Comparison of ENCODE assay signal across 8 mouse cellular contexts in the genomic region with DNA sequence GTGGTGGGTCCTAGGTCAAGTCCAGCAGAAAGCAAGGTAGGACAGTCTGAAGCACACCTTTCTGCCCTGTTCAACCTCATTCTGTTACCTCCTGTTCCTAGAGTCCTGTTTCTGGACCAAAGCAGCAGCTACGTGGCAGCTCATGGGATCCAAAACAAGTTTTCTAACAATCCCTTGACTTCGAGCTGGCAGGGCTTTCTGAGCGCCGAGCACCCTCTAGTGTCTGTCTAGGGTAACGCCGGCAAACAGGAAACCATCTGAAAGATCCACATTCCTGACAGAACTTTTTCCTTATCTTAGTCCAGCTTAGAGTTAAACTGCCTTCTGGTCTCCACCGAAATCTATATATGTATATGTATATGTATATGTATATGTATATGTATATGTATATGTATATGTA. TPM values are rescaled to one million over a fixed set of nuclear protein-coding genes. Genes with fewer than 3 reads are reported as not detected.
DNase-seq lines count a peak whose midpoint lies in the region; ATAC-seq lines count a peak whose summit lies in the region.

No protein-coding gene starts in this region.

- H3K36me3 ChIP-seq in hindbrain, embryonic 10.5 days = no peaks in the 10 kb centered on the region
- no peaks in the 10 kb centered on the region for H3K36me3 ChIP-seq in hindbrain, embryonic 13.5 days
- H3K36me3 ChIP-seq in kidney, embryonic 15.5 days = no peaks in the 10 kb centered on the region

- WGBS in hindbrain, embryonic 10.5 days = 4% methylated on average over 7 of the region's 7 CpGs
- WGBS in hindbrain, embryonic 13.5 days = 5% methylated on average over 7 of the region's 7 CpGs
- under 1% methylated on average over 7 of the region's 7 CpGs for WGBS in kidney, embryonic 15.5 days

- H3K27ac ChIP-seq in hindbrain, embryonic 10.5 days = no peak overlapping the region
- H3K27ac ChIP-seq in hindbrain, embryonic 13.5 days = no peak overlapping the region
- H3K27ac ChIP-seq in kidney, embryonic 15.5 days = no peak overlapping the region

- no peak overlapping the region for H3K9ac ChIP-seq in hindbrain, embryonic 13.5 days
- no peak overlapping the region for H3K9ac ChIP-seq in kidney, embryonic 15.5 days

- H3K4me2 ChIP-seq in hindbrain, embryonic 13.5 days = no peak overlapping the region
- peak overlapping the region; percentile 22; the same call in 1 of the 2 replicates for H3K4me2 ChIP-seq in kidney, embryonic 15.5 days

- peaks cover 49% of the 10 kb centered on the region for H3K27me3 ChIP-seq in hindbrain, embryonic 10.5 days (ENCODE audit: insufficient read depth, poor library complexity, severe bottlenecking)
- peaks cover 63% of the 10 kb centered on the region for H3K27me3 ChIP-seq in hindbrain, embryonic 13.5 days
- peaks cover 16% of the 10 kb centered on the region for H3K27me3 ChIP-seq in kidney, embryonic 15.5 days

- H3K4me1 ChIP-seq in hindbrain, embryonic 10.5 days (replicated peaks) = no peaks in the 10 kb centered on the region
- no peaks in the 10 kb centered on the region for H3K4me1 ChIP-seq in hindbrain, embryonic 13.5 days (replicated peaks)
- 0 out of 2 replicates have a peak, but pooled peaks cover 2% of the 10 kb centered on the region for H3K4me1 ChIP-seq in kidney, embryonic 15.5 days

- no peaks in the 10 kb centered on the region for H3K9me3 ChIP-seq in hindbrain, embryonic 10.5 days
- H3K9me3 ChIP-seq in hindbrain, embryonic 13.5 days = peaks cover 4% of the 10 kb centered on the region; the same call in 1 of the 2 replicates
- H3K9me3 ChIP-seq in kidney, embryonic 15.5 days (replicated peaks) = no peaks in the 10 kb centered on the region

- DNase-seq in hindbrain, embryonic 10.5 days (ENCODE audit: low spot score) = peak; percentile 58
- peak; percentile 36 to 41 for DNase-seq in urinary bladder, postnatal 36 days (ENCODE audit: low spot score in 2 of 2)
- no peak for DNase-seq in urinary bladder, postnatal 4 days (ENCODE audit: low spot score in 2 of 2)
- peak; percentile 4 for DNase-seq in c-Kit-positive CD71-positive TER-119-negative erythroid progenitor cells, embryonic 14.5 days (ENCODE audit: low read depth)
- DNase-seq in lung, postnatal 36 days = peak; percentile 53

- no peak for ATAC-seq in hindbrain, embryonic 13.5 days (ENCODE audit: low FRiP score)
- ATAC-seq in kidney, embryonic 15.5 days (replicated peaks; ENCODE audit: low FRiP score) = no peak
- ATAC-seq in activated CD4-positive, CD25-positive, alpha-beta regulatory T cell, adult 4 months = no peak

- no peak overlapping the region for H3K4me3 ChIP-seq in hindbrain, embryonic 10.5 days
- H3K4me3 ChIP-seq in hindbrain, embryonic 13.5 days = no peak overlapping the region
- no peak overlapping the region for H3K4me3 ChIP-seq in kidney, embryonic 15.5 days (replicated peaks)

RNA-seq across cellular contexts. Expression of a gene that starts 31.0 kb away (rescaled TPM):
- polyA plus RNA-seq in hindbrain, embryonic 10.5 days (2016; fragmentation: Nextera tagmentation; extraction: Ambion mirVana) = not detected in 2 replicates
- 4.8 and 7.2 TPM in 2 replicates for polyA plus RNA-seq in hindbrain, embryonic 13.5 days (2015; fragmentation: Nextera tagmentation; extraction: Ambion mirVana)
- 22.3 and 27.2 TPM in 2 replicates for polyA plus RNA-seq in kidney, embryonic 15.5 days (2015; fragmentation: Nextera tagmentation; extraction: Ambion mirVana)
- polyA plus RNA-seq in activated CD4-positive, CD25-positive, alpha-beta regulatory T cell, adult 4 months (2017; shearing (Covaris generic)) = under 1 TPM in 1 of 2 experiments, not detected in 1; 0.15 TPM

RNA-seq across cellular contexts. Expression of a gene that starts 41.5 kb away (rescaled TPM):
- 0.08 TPM in 1 of 2 replicates, not detected in the other for polyA plus RNA-seq in hindbrain, embryonic 10.5 days (2016; fragmentation: Nextera tagmentation; extraction: Ambion mirVana)
- 19.2 and 27.2 TPM in 2 replicates for polyA plus RNA-seq in hindbrain, embryonic 13.5 days (2015; fragmentation: Nextera tagmentation; extraction: Ambion mirVana)
- polyA plus RNA-seq in kidney, embryonic 15.5 days (2015; fragmentation: Nextera tagmentation; extraction: Ambion mirVana) = 8.9 and 9.8 TPM in 2 replicates
- polyA plus RNA-seq in activated CD4-positive, CD25-positive, alpha-beta regulatory T cell, adult 4 months (2017; shearing (Covaris generic)) = not detected

RNA-seq across cellular contexts. Expression of a gene that starts 46.1 kb away (rescaled TPM):
- not detected in 2 replicates for polyA plus RNA-seq in hindbrain, embryonic 10.5 days (2016; fragmentation: Nextera tagmentation; extraction: Ambion mirVana)
- polyA plus RNA-seq in hindbrain, embryonic 13.5 days (2015; fragmentation: Nextera tagmentation; extraction: Ambion mirVana) = not detected in 2 replicates
- polyA plus RNA-seq in kidney, embryonic 15.5 days (2015; fragmentation: Nextera tagmentation; extraction: Ambion mirVana) = 0.09 and 1.0 TPM in 2 replicates
- polyA plus RNA-seq in activated CD4-positive, CD25-positive, alpha-beta regulatory T cell, adult 4 months (2017; shearing (Covaris generic)) = not detected

RNA-seq across cellular contexts. Expression of a gene that starts 46.2 kb away (rescaled TPM):
- not detected in 2 replicates for polyA plus RNA-seq in hindbrain, embryonic 10.5 days (2016; fragmentation: Nextera tagmentation; extraction: Ambion mirVana)
- 21.5 and 33.2 TPM in 2 replicates for polyA plus RNA-seq in hindbrain, embryonic 13.5 days (2015; fragmentation: Nextera tagmentation; extraction: Ambion mirVana)
- 58.5 and 62.7 TPM in 2 replicates for polyA plus RNA-seq in kidney, embryonic 15.5 days (2015; fragmentation: Nextera tagmentation; extraction: Ambion mirVana)
- polyA plus RNA-seq in activated CD4-positive, CD25-positive, alpha-beta regulatory T cell, adult 4 months (2017; shearing (Covaris generic)) = not detected

RNA-seq across cellular contexts. Expression of a gene that starts 52.1 kb away (rescaled TPM):
- 0.31 TPM in 1 of 2 replicates, not detected in the other for polyA plus RNA-seq in hindbrain, embryonic 10.5 days (2016; fragmentation: Nextera tagmentation; extraction: Ambion mirVana)
- polyA plus RNA-seq in hindbrain, embryonic 13.5 days (2015; fragmentation: Nextera tagmentation; extraction: Ambion mirVana) = 81.9 and 132 TPM in 2 replicates
- polyA plus RNA-seq in kidney, embryonic 15.5 days (2015; fragmentation: Nextera tagmentation; extraction: Ambion mirVana) = 47.1 and 49.1 TPM in 2 replicates
- not detected for polyA plus RNA-seq in activated CD4-positive, CD25-positive, alpha-beta regulatory T cell, adult 4 months (2017; shearing (Covaris generic))

Comparison
In these comparisons a context has a peak if more than half of its experiments do, and no peak if none do; other contexts are left out.
1. DNase-seq: peak in hindbrain, embryonic 10.5 days (single experiment), urinary bladder, postnatal 36 days (2 of 2), c-Kit-positive CD71-positive TER-119-negative erythroid progenitor cells, embryonic 14.5 days (single experiment) and lung, postnatal 36 days (single experiment); none in urinary bladder, postnatal 4 days (0 of 2).